Mouse (Mus musculus) embryonic facial prominence, embryonic 15.5 days (tissue): ENCODE data around the gene Fam186a. TPM values are rescaled to one million over a fixed set of nuclear protein-coding genes. Genes with fewer than 3 reads are reported as not detected.
"Not testable (repeated sequence)": the region's sequence is repeated elsewhere in the genome, so short reads cannot be mapped to it uniquely, and the experiment has no call there.

Experiments used
- ATAC-seq: fragments of 200-750 bp; cut with Nextera tagmentation; 2 replicates; pipeline ENCODE4 v1.8.0; 2017; ENCODE audit warnings: low read depth, moderate TSS enrichment; ENCODE audit not compliant: insufficient number of reproducible peaks, low FRiP score, low TSS enrichment
- H3K27ac ChIP-seq: fragments of 300-500 bp; sonication (generic); replicated peaks from 2 replicates; pipeline ENCODE4 v1.5.1; 2015; ENCODE audit warnings: mild to moderate bottlenecking, inconsistent platforms
- H3K27me3 ChIP-seq: fragments of 300-500 bp; sonication (generic); 2 replicates; pipeline ENCODE4 v1.6.1; 2015; ENCODE audit warnings: inconsistent platforms
- H3K36me3 ChIP-seq: fragments of 300-500 bp; sonication (generic); 2 replicates; pipeline ENCODE4 v1.6.1; 2015; ENCODE audit warnings: mild to moderate bottlenecking, inconsistent platforms
- H3K4me1 ChIP-seq: fragments of 300-500 bp; sonication (generic); 2 replicates; pipeline ENCODE4 v1.6.1; 2015; ENCODE audit warnings: inconsistent platforms
- H3K4me2 ChIP-seq: fragments of 300-500 bp; sonication (generic); replicated peaks from 2 replicates; pipeline ENCODE4 v1.6.1; 2015; ENCODE audit warnings: mild to moderate bottlenecking, inconsistent platforms
- H3K4me3 ChIP-seq: fragments of 300-500 bp; sonication (generic); replicated peaks from 2 replicates; pipeline ENCODE4 v1.5.1; 2015; ENCODE audit warnings: mild to moderate bottlenecking, inconsistent platforms
- H3K9ac ChIP-seq: fragments of 300-500 bp; sonication (generic); 2 replicates; pipeline ENCODE4 v1.6.1; 2015; ENCODE audit warnings: inconsistent platforms
- H3K9me3 ChIP-seq: fragments of 300-500 bp; sonication (generic); replicated peaks from 2 replicates; pipeline ENCODE4 v1.6.1; 2016; ENCODE audit warnings: inconsistent platforms
- WGBS: fragments of 180-500 bp; shearing (Covaris S2); methylation state at CpG from one replicate; pipeline ENCODE4 v1.1.7; 2015; 5-methylcytosine and 5-hydroxymethylcytosine counted together
- polyA plus RNA-seq: library from polyadenylated mRNA; unstranded; fragments of >200 nt; fragmentation: Nextera tagmentation; extraction: Ambion mirVana; gene quantifications from 2 replicates; pipeline ENCODE4 v1.2.1, GENCODE M21; 2015

The Fam186a gene
- polyA plus RNA-seq, 1 experiment from 2014 or later: 0.03 TPM

GRCm38 (mm10) chr15:99972361-99972988 is 5.6 kb upstream of the Fam186a start:
- H3K4me3 ChIP-seq: peak overlapping the region; percentile 81
- no peaks in the 10 kb centered on the region for H3K36me3 ChIP-seq
- H3K4me1 ChIP-seq: no peaks in the 10 kb centered on the region
- H3K27me3 ChIP-seq: no peaks in the 10 kb centered on the region
- peak overlapping the region; percentile 99 for H3K27ac ChIP-seq
- peak; percentile 97 for ATAC-seq
- no peaks in the 10 kb centered on the region for H3K9me3 ChIP-seq
- peak overlapping the region; percentile 53 for H3K9ac ChIP-seq
- WGBS: under 1% methylated on average over 50 of the region's 50 CpGs
- peak overlapping the region; percentile 57 for H3K4me2 ChIP-seq

- Histone ChIP-seq H3K4me3 (no peak overlapping the region), H3K4me2 (no peak overlapping the region), H3K36me3 (no peaks in the 10 kb centered on the region), H3K9me3 (no peaks in the 10 kb centered on the region), H3K27ac (no peak overlapping the region), H3K9ac (no peak overlapping the region), H3K27me3 (no peaks in the 10 kb centered on the region), H3K4me1 (no peaks in the 10 kb centered on the region)
- ATAC-seq: no peak
- 88% methylated on average over 1 of the region's 1 CpGs for WGBS
Observed at GRCm38 (mm10) chr15:99970606-99971005, 3.7 kb upstream of the Fam186a start.

- not testable (repeated sequence) for H3K9me3 ChIP-seq, H3K4me1 ChIP-seq, H3K36me3 ChIP-seq, H3K27ac ChIP-seq, H3K27me3 ChIP-seq, H3K4me2 ChIP-seq, ATAC-seq, H3K4me3 ChIP-seq, H3K9ac ChIP-seq
- 87% methylated on average over 6 of the region's 6 CpGs for WGBS
Observed at GRCm38 (mm10) chr15:99969765-99970164, 2.9 kb upstream of the Fam186a start, which contains the start of gene Larp4. TSS of gene Larp4 (plus strand) at chr15:99970065.

- no peak overlapping the region for H3K4me2 ChIP-seq
- H3K27me3 ChIP-seq: no peaks in the 10 kb centered on the region
- no peak overlapping the region for H3K9ac ChIP-seq
- H3K36me3 ChIP-seq: no peaks in the 10 kb centered on the region
- no peak overlapping the region for H3K27ac ChIP-seq
- WGBS: 86% methylated on average over 8 of the region's 8 CpGs
- ATAC-seq: no peak
- H3K4me3 ChIP-seq: no peak overlapping the region
- H3K4me1 ChIP-seq: no peaks in the 10 kb centered on the region
- no peaks in the 10 kb centered on the region for H3K9me3 ChIP-seq
Observed at GRCm38 (mm10) chr15:99965103-99965775, 1.6 kb downstream of the Fam186a start.

GRCm38 (mm10) chr15:99955324-99955723 is 11.5 kb downstream of the Fam186a start:
- H3K4me1 ChIP-seq: no peaks in the 10 kb centered on the region
- no peak overlapping the region for H3K4me3 ChIP-seq
- H3K4me2 ChIP-seq: no peak overlapping the region
- no peaks in the 10 kb centered on the region for H3K27me3 ChIP-seq
- ATAC-seq: no peak
- no peak overlapping the region for H3K27ac ChIP-seq
- no peaks in the 10 kb centered on the region for H3K9me3 ChIP-seq
- WGBS: 66% methylated on average over 4 of the region's 4 CpGs
- H3K36me3 ChIP-seq: no peaks in the 10 kb centered on the region
- H3K9ac ChIP-seq: no peak overlapping the region

- H3K9ac ChIP-seq: no peak overlapping the region
- H3K4me1 ChIP-seq: peaks cover 7% of the 10 kb centered on the region; the same call in 1 of the 2 replicates
- no peak overlapping the region for H3K4me3 ChIP-seq
- no peak overlapping the region for H3K4me2 ChIP-seq
- H3K27me3 ChIP-seq: no peaks in the 10 kb centered on the region
- ATAC-seq: no peak
- 61% methylated on average over 4 of the region's 4 CpGs for WGBS
- H3K27ac ChIP-seq: no peak overlapping the region; the same call in 1 of the 2 replicates
- no peaks in the 10 kb centered on the region for H3K36me3 ChIP-seq
- no peaks in the 10 kb centered on the region for H3K9me3 ChIP-seq
Observed at GRCm38 (mm10) chr15:99940970-99941630, 25.8 kb downstream of the Fam186a start.

- Histone ChIP-seq H3K4me1 (peaks cover 7% of the 10 kb centered on the region; the same call in 1 of the 2 replicates), H3K36me3 (no peaks in the 10 kb centered on the region), H3K27me3 (no peaks in the 10 kb centered on the region), H3K27ac (no peak overlapping the region; the same call in 1 of the 2 replicates), H3K4me3 (no peak overlapping the region), H3K9me3 (no peaks in the 10 kb centered on the region), H3K9ac (no peak overlapping the region), H3K4me2 (no peak overlapping the region)
- no peak for ATAC-seq
- 56% methylated on average over 2 of the region's 2 CpGs for WGBS
Observed at GRCm38 (mm10) chr15:99940426-99940825, 26.4 kb downstream of the Fam186a start.

GRCm38 (mm10) chr15:99937841-99938240 is 29.0 kb downstream of the Fam186a start:
- Histone ChIP-seq H3K27me3 (no peaks in the 10 kb centered on the region), H3K4me2 (no peak overlapping the region), H3K9me3 (no peaks in the 10 kb centered on the region), H3K27ac (no peak overlapping the region), H3K4me1 (peaks cover 7% of the 10 kb centered on the region; the same call in 1 of the 2 replicates), H3K9ac (no peak overlapping the region), H3K4me3 (no peak overlapping the region), H3K36me3 (no peaks in the 10 kb centered on the region)
- no peak for ATAC-seq
- WGBS: 79% methylated on average over 8 of the region's 8 CpGs

- no peak for ATAC-seq
- H3K36me3 ChIP-seq: no peaks in the 10 kb centered on the region
- H3K4me3 ChIP-seq: no peak overlapping the region
- WGBS: 98% methylated on average over 3 of the region's 3 CpGs
- peaks cover 7% of the 10 kb centered on the region; the same call in 1 of the 2 replicates for H3K4me1 ChIP-seq
- no peak overlapping the region for H3K9ac ChIP-seq
- no peak overlapping the region for H3K4me2 ChIP-seq
- H3K27me3 ChIP-seq: no peaks in the 10 kb centered on the region
- no peak overlapping the region for H3K27ac ChIP-seq
- no peaks in the 10 kb centered on the region for H3K9me3 ChIP-seq
Observed at GRCm38 (mm10) chr15:99936659-99937058, 30.2 kb downstream of the Fam186a start.

- Histone ChIP-seq H3K4me2 (no peak overlapping the region), H3K4me1 (no peaks in the 10 kb centered on the region), H3K27ac (no peak overlapping the region), H3K4me3 (no peak overlapping the region), H3K36me3 (no peaks in the 10 kb centered on the region), H3K27me3 (no peaks in the 10 kb centered on the region), H3K9ac (no peak overlapping the region), H3K9me3 (no peaks in the 10 kb centered on the region)
- no peak for ATAC-seq
- 17% methylated on average over 1 of the region's 1 CpGs for WGBS
Observed at GRCm38 (mm10) chr15:99934501-99934900, 32.4 kb downstream of the Fam186a start.

- no peak overlapping the region for H3K9ac ChIP-seq
- H3K4me2 ChIP-seq: no peak overlapping the region
- H3K9me3 ChIP-seq: no peaks in the 10 kb centered on the region
- no peak overlapping the region for H3K4me3 ChIP-seq
- H3K27ac ChIP-seq: no peak overlapping the region
- ATAC-seq: no peak
- H3K27me3 ChIP-seq: no peaks in the 10 kb centered on the region
- no peaks in the 10 kb centered on the region for H3K36me3 ChIP-seq
- no peaks in the 10 kb centered on the region for H3K4me1 ChIP-seq
- WGBS: 67% methylated on average over 8 of the region's 8 CpGs
Observed at GRCm38 (mm10) chr15:99931231-99931630, 35.6 kb downstream of the Fam186a start.
